7 mouse cellular contexts compared by ENCODE assay signal in the genomic region with DNA sequence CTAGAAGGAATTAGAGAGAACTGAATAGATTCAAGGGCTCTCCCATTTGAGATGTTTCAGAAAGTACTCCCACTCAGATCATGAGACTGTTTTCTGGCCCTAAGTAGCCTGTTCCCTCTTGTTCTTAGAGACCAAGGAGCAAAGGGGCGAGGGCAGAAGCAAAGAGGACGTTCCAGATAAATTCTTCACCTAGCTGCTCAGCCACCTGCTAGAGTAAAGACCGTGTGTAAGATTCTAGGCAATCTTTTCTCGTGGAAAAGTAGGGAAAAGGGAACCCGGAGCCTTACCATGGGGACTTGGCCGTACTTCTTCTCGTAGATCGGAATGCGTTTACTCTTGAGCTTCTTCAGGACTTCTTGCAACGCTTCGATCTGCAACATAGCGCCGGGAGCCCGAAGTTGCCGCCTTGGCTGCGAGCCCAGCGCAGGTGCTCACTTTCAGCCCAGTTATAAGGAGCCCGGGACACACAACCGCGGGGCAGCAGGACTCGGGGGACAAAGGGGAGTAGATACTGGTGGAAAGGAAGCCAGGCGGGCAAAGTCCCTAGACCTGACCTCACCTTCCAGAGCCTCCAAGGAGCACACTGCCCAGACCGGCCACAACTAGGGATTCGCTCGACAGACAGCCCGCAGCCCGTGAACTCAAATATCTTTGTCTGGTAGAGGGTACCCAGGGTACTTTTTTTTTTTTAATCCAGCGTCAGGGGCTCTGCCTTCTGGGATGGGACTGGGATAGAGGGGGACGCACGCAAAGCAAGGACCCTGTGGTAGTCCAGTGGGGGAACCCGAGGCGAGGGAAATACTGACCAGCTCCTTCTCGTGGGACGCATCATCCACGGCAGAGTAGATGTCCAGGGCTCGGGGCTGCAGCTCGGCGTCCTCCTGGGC. TPM values are rescaled to one million over a fixed set of nuclear protein-coding genes. Genes with fewer than 3 reads are reported as not detected.
A peak's percentile ranks its signal among the peaks of the same experiment; 100 is the strongest.
DNase-seq lines count a peak whose midpoint lies in the region; ATAC-seq and TF ChIP-seq lines count a peak whose summit lies in the region.

No protein-coding gene starts in this region.

- no peaks in the 10 kb centered on the region; the same call in 1 of the 2 replicates for H3K27me3 ChIP-seq in kidney, adult 2 months (replicated peaks; ENCODE audit: control insufficient read depth, insufficient read depth, low read length)
- H3K27me3 ChIP-seq in embryonic facial prominence, embryonic 10.5 days (replicated peaks; ENCODE audit: low read depth, poor library complexity, severe bottlenecking): peaks cover 53% of the 10 kb centered on the region
- H3K27me3 ChIP-seq in hindbrain, embryonic 12.5 days: peaks cover 47% of the 10 kb centered on the region
- peaks cover 23% of the 10 kb centered on the region for H3K27me3 ChIP-seq in midbrain, postnatal 0 days (ENCODE audit: insufficient read depth, low read length)

- peak; percentile 0 for DNase-seq in kidney, adult 2 months
- DNase-seq in kidney, adult 11 months: no peak
- DNase-seq in embryonic facial prominence, embryonic 10.5 days (ENCODE audit: low spot score): no peak
- no peak for DNase-seq in midbrain, postnatal 0 days (ENCODE audit: low spot score)
- DNase-seq in frontal cortex, postnatal 14 days (ENCODE audit: low spot score in 2 of 2): no peak

- no peaks in the 10 kb centered on the region for H3K4me1 ChIP-seq in kidney, adult 2 months (ENCODE audit: control insufficient read depth, insufficient read depth, low read length)
- peaks cover 13% of the 10 kb centered on the region for H3K4me1 ChIP-seq in embryonic facial prominence, embryonic 10.5 days
- peaks cover 11% of the 10 kb centered on the region; the same call in 1 of the 2 replicates for H3K4me1 ChIP-seq in hindbrain, embryonic 12.5 days
- no peaks in the 10 kb centered on the region for H3K4me1 ChIP-seq in midbrain, postnatal 0 days (ENCODE audit: insufficient read depth, low read length)

- peak; percentile 54 for ATAC-seq in hindbrain, embryonic 12.5 days (ENCODE audit: low FRiP score)
- ATAC-seq in midbrain, postnatal 0 days (ENCODE audit: low FRiP score): no peak; the same call in 1 of the 2 replicates
- ATAC-seq in granulocyte monocyte progenitor cell, adult 5-6 weeks (replicated peaks; ENCODE audit: poor library complexity, severe bottlenecking): no peak

- H3K27ac ChIP-seq in kidney, adult 2 months (ENCODE audit: insufficient read depth, low read depth, low read length): no peak overlapping the region
- H3K27ac ChIP-seq in embryonic facial prominence, embryonic 10.5 days (replicated peaks): no peak overlapping the region
- H3K27ac ChIP-seq in hindbrain, embryonic 12.5 days: no peak overlapping the region
- no peak overlapping the region for H3K27ac ChIP-seq in midbrain, postnatal 0 days (ENCODE audit: low read depth, low read length)

- H3K4me3 ChIP-seq in kidney, adult 2 months (ENCODE audit: insufficient read depth, low read depth, low read length): no peak overlapping the region
- H3K4me3 ChIP-seq in embryonic facial prominence, embryonic 10.5 days: peak overlapping the region; percentile 46
- peak overlapping the region; percentile 39 for H3K4me3 ChIP-seq in hindbrain, embryonic 12.5 days
- peak overlapping the region; percentile 38 for H3K4me3 ChIP-seq in midbrain, postnatal 0 days (ENCODE audit: low read depth, low read length)

- 7% methylated on average over 38 of the region's 38 CpGs for WGBS in kidney, adult 2 months
- 5% methylated on average over 38 of the region's 38 CpGs for WGBS in embryonic facial prominence, embryonic 10.5 days
- WGBS in hindbrain, embryonic 12.5 days: 6% methylated on average over 38 of the region's 38 CpGs
- 4% methylated on average over 38 of the region's 38 CpGs for WGBS in midbrain, postnatal 0 days

- H3K9ac ChIP-seq in hindbrain, embryonic 12.5 days: peak overlapping the region; percentile 5
- H3K9ac ChIP-seq in midbrain, postnatal 0 days (replicated peaks; ENCODE audit: low read length, poor library complexity, severe bottlenecking): peak overlapping the region; percentile 46; the same call in 1 of the 2 replicates

- no peaks in the 10 kb centered on the region for H3K36me3 ChIP-seq in kidney, adult 2 months (ENCODE audit: control insufficient read depth, insufficient read depth, low read length)
- H3K36me3 ChIP-seq in embryonic facial prominence, embryonic 10.5 days (replicated peaks): no peaks in the 10 kb centered on the region
- no peaks in the 10 kb centered on the region for H3K36me3 ChIP-seq in hindbrain, embryonic 12.5 days
- H3K36me3 ChIP-seq in midbrain, postnatal 0 days (ENCODE audit: insufficient read depth, low read length): no peaks in the 10 kb centered on the region

- peak overlapping the region; percentile 69 for H3K4me2 ChIP-seq in hindbrain, embryonic 12.5 days (replicated peaks)
- peak overlapping the region; percentile 65 for H3K4me2 ChIP-seq in midbrain, postnatal 0 days (ENCODE audit: low read depth, low read length, poor library complexity, severe bottlenecking)

- no peak for TF ChIP-seq POLR2A in kidney, adult 2 months (IDR thresholded peaks at IDR 0.05; ENCODE audit: low read depth, low read length)

- no peak for TF ChIP-seq CTCF in kidney, adult 2 months (conservative IDR thresholded peaks at IDR 0.05; ENCODE audit: insufficient read depth, insufficient read length, low read depth, low read length)
- no peak for TF ChIP-seq CTCF in midbrain, postnatal 0 days (IDR thresholded peaks at IDR 0.05)

- H3K9me3 ChIP-seq in embryonic facial prominence, embryonic 10.5 days: no peaks in the 10 kb centered on the region
- H3K9me3 ChIP-seq in hindbrain, embryonic 12.5 days (replicated peaks): no peaks in the 10 kb centered on the region
- no peaks in the 10 kb centered on the region for H3K9me3 ChIP-seq in midbrain, postnatal 0 days (ENCODE audit: low read length)

RNA-seq across cellular contexts. Expression of a gene that starts 1.0 kb away (rescaled TPM):
- not detected in 2 replicates for polyA plus RNA-seq in kidney, adult 2 months (2012; rRNA removed)
- polyA plus RNA-seq in embryonic facial prominence, embryonic 10.5 days (2016; fragmentation: Nextera tagmentation; extraction: Ambion mirVana): 2.6 and 3.6 TPM in 2 replicates
- polyA plus RNA-seq in hindbrain, embryonic 12.5 days (2016; fragmentation: Nextera tagmentation; extraction: Ambion mirVana): 13.3 and 15.9 TPM in 2 replicates
- 9.2 and 16.1 TPM in 2 replicates for total RNA-seq in midbrain, postnatal 0 days (2014; rRNA removed)
- polyA plus RNA-seq in midbrain, postnatal 0 days (2015; fragmentation: Nextera tagmentation; extraction: Ambion mirVana): 24.8 and 28.4 TPM in 2 replicates
- total RNA-seq in granulocyte monocyte progenitor cell, adult 5-6 weeks (2014; fragmentation: Nextera tagmentation): not detected in 2 replicates
- total RNA-seq in granulocyte monocyte progenitor cell, adult 5-6 weeks (2017): not detected in 2 replicates
